Mouse (Mus musculus): ENCODE data around the gene Gnaz.

- no peak for TF ChIP-seq CTCF (IDR thresholded peaks at IDR 0.05; ENCODE audit: control insufficient read depth, insufficient read depth, insufficient replicate concordance, low read depth, low read length)
- no peak for TF ChIP-seq POLR2A (IDR thresholded peaks at IDR 0.05; ENCODE audit: control insufficient read depth, low read depth, low read length)
These were observed 78.9 kb downstream of the Gnaz start for GRCm38 (mm10) chr10:75045831-75046230.

Measured in testis, adult 2 months (tissue).